Mouse (Mus musculus) liver, adult (tissue): ENCODE measurements around the gene St8sia1.

Experiments
- GATA4 ChIP-seq: IDR thresholded peaks from 2 replicates; pipeline ENCODE4 v1.6.1; 2014; ENCODE audit warnings: mild to moderate bottlenecking, low read length; ENCODE audit not compliant: insufficient replicate concordance

St8sia1 gene

GRCm38 (mm10) chr6:142964076-142964530 lies at the start of gene St8sia1:
Gene St8sia1, minus strand, starts transcription at chr6:142964452.
- TF ChIP-seq GATA4 = no peak

GRCm38 (mm10) chr6:143012513-143013215 lies 48.4 kb upstream of the St8sia1 start:
- no peak for TF ChIP-seq GATA4

DNA sequence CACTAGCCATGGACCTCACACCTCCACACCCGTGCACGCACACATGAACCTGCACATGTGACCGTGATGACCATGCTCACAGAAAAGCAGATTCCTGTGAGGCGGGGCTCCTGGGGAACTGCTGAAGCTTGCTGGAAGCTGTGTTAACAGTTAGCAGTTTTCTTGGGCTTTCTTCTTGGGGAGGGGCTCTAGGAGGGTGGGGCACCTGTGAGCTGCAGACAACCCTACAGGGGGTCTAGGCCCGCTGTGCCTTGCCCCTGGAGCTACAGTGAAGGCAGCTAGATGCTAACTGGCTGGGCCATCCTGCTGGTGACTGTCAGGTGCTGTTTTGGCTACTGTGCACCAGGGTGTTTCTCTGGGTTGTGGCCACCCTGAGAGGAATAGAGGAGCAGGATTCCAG lies 44.6 kb upstream of the St8sia1 start:
- no peak for TF ChIP-seq GATA4

DNA sequence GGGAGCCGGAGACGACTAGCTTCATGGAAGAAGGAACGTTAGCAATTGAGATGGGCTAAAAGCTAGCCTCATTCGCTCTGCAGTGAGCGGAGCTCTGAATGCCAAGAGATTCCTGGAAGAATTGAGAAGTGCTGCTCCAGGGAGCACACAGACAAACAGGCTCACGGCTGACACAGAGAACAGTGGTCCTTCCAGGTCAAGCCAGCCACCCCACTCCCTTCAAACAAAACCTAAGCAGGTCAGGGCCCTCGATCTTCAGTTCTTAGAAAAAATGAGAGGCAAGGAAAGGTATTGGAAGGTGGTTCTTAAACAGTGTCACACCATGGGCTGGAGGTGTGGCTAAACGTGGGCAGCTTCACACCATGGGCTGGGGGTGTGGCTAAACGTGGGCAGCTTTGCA lies 40.5 kb upstream of the St8sia1 start:
- TF ChIP-seq GATA4 = no peak

GRCm38 (mm10) chr6:142998221-142998999 lies 34.2 kb upstream of the St8sia1 start:
- TF ChIP-seq GATA4 = no peak

DNA sequence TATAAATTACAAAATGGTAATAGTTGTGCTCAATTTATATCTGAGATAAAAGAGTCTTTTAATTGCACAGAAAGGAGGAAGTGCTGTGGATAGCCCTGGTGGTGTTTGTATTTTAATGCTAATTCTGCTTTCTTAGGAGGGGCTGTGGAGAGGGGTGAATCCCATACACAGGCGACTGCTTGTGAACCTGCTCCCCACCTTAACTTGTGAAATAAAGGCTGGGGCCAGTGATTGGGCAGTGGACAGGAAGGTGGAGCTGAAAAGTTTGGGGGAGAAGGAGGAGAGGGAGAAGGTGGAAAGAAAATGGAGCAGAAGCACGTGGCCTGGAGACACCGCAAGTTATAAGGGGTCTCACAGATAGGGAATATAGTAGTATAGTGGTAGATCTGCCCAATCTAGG lies 32.6 kb upstream of the St8sia1 start:
- TF ChIP-seq GATA4 = no peak

- no peak for TF ChIP-seq GATA4
These were observed 31.3 kb upstream of the St8sia1 start for GRCm38 (mm10) chr6:142995567-142995966.

DNA sequence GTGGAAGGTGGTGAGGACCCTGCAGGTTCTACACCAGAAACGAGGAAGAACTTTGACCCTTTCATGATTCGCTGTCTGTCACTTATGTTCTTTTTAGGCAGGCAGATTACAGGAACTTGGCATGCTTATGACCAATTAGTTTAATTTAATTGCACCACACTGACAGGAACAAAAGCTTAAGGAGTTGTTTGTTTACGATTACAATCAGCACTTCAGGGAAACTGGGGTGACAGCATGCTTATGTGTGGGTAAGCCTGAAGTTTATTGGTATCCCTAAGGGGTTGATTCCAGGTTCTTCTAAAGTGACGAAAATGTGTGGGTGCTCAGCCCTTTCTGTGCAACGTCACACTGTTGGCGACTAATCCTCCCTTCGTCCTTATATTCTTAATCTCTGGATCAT lies 30.6 kb upstream of the St8sia1 start:
- no peak for TF ChIP-seq GATA4

DNA sequence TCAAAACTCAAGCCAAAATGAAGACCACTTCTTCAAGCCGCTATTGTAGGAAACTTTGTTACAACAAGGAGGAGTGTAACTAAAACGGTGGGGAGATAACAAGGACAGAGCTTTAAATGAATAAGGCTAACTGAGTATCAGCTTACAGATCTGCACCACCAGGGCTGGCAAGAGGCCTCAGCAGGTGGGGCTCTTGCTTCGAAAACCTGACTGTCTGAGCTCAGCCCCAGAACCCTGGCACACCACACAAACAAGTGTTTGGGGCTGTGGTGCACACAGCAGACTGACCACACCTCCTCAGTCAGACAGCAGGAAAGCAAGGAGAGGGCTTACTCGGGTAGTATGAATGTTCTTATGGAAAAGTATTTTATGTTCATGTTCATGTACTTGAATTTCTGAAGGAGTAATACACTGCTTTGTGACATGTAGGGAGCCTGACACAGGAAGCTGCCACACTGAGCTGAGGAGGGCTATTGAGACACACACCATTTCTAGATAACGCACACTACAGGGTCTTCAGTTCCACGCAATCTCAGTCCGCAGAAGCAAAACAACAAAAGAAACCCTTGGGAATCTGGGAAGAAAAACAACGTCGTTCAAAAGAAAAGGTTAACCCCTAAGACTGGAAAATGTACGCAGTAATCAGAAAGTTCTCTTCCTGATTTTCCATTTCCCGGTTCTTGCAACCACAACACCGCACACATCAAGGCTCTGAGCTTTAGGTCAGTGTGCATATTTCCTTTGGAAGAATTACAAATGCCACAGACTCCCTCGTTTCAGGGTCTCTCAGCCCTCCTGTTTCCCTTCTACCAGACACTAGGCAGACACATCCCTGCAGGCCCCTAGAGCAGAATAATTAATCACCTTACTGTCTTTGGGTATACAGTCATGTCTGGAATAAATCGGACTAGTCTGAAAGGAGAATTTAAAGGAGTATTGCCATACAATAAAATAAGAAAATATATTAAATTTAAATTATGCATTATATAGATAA lies 29.8 kb upstream of the St8sia1 start:
- no peak for TF ChIP-seq GATA4

DNA sequence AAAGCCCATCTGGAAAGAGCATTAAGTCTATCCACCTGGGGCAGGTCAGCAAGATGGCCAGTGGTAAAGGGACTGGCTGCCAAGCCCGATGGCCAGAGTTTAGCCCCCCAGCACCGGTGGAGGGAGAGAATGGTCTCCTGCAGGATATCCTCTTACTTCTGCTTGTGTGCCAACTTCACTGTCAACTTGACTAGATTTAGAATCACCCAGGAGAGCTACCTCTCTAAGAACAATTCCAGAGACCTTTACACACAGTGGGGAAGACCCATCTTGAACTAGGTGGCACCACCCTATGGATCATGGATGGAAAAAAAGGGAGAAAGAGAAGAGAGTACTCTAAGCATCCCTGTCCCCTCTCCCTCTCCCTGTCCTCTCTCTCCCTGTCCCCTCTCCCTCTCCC lies 28.7 kb upstream of the St8sia1 start:
- TF ChIP-seq GATA4 = no peak

GRCm38 (mm10) chr6:142992099-142992498 lies 27.8 kb upstream of the St8sia1 start:
- no peak for TF ChIP-seq GATA4

DNA sequence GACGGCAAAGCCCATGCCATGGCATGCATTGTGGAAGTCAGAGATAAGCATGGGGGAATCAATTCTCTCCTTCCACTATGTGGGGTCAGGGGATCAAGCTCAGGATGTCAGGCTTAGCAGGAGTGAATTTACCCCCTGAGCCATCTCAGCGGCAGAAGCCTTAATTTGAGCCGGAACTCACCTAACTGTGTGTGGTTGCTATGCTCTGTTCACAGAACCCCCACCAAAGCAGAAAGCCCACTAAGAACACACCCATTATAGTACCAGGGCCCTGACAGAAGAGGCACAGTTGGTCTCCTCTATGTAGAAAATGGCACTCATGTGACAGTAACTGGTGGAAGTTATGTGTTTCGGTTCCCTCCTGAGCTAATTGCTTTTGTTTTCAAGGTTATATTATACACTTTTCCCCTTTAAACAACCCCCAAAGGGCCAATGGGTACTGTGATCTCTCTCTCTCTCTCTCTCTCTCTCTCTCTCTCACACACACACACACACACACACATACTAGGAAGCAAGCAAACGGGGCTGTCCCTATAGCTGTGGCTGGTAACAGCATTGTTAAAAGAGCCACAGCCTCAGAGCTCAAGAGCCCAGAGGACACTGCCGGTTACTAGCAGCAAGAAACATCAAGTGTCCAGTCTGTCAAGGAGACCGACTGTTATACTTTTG lies 27.3 kb upstream of the St8sia1 start:
- no peak for TF ChIP-seq GATA4

GRCm38 (mm10) chr6:142990516-142990915 lies 26.3 kb upstream of the St8sia1 start:
- no peak for TF ChIP-seq GATA4

GRCm38 (mm10) chr6:142989495-142989894 lies 25.2 kb upstream of the St8sia1 start:
- TF ChIP-seq GATA4 = no peak

GRCm38 (mm10) chr6:142988753-142989152 lies 24.5 kb upstream of the St8sia1 start:
- no peak for TF ChIP-seq GATA4
